Mouse (Mus musculus) thymus, postnatal 0 days (tissue): ENCODE measurements at regions not wholly inside any gene's neighbourhood (a gene's known extent, or its start where the extent isn't known, plus 50 kb on each side); places are given as distances from the start of the nearest gene placed in this dataset.

Experiments used
- DNase-seq: peaks from one replicate; pipeline ENCODE4 v3.0.0-alpha.2; 2015; ENCODE audit warnings: low spot score

DNA sequence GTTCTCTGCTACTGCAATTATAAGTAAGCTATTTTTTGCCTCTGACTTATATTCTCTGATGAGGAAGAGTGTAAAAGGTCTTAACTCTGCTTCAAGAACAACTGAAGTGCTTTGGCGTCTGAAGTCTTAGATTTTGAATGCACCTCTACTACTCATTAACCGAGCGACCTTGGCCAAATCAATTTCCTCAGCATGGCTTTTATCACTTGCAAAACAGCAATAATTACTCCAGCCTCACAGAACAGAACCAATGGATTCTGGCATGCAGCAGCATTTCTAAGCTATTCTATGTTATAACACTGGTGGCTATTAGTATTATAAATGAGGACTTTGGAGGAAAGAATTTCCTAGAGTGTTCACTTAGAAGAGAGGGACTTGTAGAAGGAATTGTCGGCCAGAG lies 462.9 kb upstream of the Cited2 start:
- no peak for DNase-seq

DNA sequence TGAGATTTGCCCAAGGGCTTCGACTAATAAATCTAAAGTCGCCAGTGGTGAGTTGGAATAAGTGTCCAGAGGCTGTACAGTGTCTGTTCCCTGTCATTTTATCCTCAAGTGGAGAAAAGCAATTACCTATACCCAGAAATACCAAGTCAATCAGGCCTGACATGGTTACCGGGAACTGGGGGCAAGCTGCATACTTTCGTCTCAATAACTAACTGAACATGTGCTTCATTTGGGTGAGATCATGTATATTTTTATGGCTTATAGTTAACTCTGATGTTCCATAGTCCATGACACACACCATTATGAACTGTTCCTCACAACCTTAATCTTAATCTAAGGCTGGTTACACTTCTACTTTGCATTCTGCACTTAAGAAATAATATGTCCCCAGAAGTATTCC lies 462.4 kb upstream of the Cited2 start:
- no peak for DNase-seq

DNA sequence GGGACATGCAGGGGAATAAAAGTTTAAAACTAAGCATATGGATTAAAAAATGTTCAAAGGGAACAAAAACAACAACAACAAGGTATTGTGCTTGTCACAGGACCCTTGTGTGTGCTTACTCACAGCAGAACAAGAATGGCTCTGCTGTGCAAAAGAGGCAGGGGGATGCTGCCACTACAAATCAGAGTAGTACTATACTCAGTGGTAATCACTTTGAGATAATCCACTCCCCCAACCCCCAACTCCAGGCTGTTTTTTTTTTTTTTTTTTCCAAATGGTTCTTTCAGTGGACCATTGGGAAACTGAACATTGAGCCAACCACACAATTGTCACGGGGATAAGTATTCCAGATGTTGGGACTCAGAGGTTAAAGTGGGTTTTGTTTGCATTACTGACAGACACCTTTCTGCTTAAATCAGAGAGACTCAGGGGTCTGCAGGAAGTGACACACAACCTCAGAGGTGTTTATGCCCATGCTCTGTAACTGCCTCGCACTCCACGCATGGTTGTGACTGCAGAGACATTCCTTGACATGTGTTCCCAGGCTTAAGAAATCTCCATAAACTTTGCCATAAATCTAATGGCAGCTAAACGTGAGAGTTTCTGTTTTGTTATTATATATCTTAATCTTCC lies 461.7 kb upstream of the Cited2 start:
- DNase-seq: no peak

DNA sequence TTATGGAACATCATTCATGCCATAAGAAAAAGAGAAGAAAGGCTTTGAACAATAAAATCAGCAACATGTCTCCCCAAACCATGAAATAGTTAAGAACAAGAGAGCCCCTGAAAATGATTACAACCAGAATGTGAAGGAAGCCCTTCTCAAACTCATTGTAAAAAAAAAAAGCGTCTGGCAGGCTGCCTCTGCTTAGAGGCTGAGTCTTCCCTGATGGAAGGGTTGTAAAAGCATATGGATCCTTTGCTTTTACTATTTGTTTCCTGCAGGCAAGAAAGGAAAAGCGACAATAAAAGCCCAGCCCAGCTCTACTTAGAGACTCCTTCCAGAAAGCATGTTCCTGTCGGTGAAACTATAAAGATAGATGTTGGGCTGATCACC lies 461.2 kb upstream of the Cited2 start:
- no peak for DNase-seq

DNA sequence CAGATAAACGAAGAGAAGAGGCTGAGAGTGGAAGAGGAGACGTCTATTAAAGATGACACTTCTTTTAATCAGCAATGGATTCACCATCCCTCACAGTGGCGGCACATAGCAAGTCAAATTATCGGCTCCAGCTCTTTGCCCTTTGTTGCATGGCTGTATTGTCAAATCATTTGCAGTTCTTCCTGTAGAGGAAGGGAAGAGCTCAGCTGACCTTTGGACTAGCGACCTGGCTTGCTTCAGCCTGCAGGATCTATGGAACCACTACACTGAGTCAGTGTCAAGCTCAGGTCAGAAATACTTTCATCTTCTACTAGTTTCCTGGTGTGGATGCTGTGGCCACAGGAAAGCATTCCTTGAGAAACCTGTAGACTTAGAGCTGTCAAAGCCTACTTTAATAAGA lies 450.4 kb upstream of the Cited2 start:
- no peak for DNase-seq

DNA sequence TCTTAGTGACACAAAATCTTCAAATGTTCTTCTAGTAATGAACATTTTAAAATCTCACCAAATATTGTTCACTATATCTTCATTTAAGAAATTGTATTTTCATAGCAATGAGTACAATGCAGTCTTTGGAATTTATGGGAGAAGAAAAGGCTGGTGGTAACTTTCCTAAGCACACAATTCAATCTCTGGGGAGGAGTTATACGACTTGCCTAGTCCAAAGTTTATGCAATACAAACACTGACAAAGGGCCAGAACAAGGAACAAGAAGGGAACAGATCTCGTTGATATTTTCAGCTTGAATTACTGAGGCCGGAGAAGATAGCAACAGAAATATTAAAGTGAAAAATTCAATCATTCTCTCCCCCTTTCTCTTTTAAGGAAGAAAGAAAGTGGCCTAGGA lies 449.2 kb upstream of the Cited2 start:
- no peak for DNase-seq

DNA sequence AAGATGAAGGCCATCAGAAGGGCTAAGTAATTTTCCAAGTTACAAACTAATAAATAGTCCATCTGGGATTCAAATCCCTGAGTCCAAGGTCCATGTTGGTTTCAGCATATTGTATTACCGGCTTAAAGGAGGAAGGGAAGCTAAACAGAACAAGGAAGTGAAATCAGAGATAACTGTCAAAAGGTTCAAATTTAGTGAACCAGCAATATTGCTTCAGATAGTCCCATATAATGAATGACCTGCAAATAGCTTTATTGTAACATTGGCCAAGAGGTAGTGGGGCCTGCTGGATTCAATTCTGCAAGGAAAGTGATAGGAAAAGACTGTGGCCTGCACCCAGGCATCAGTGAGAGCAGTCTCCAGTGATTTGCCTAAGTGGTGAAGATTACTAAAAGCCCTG lies 447.8 kb upstream of the Cited2 start:
- DNase-seq: no peak

DNA sequence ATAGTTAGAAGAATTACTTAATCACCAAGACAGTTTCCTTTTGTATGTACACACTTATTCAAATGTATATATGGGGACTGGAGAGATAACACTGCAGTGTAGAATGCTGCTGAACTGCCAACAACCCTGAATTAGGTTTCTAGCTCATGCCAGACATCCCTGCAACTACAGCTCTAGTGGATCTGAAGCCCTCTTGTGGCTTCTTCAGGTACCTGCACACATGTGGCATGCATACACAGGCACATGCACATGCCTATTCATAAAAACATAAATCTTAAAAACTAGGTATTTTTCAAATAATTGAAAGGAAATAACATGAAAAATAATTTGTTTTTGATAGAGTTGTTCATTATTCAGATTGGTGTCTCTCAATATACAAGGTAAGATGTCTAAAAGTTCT lies 445.1 kb upstream of the Cited2 start:
- no peak for DNase-seq

DNA sequence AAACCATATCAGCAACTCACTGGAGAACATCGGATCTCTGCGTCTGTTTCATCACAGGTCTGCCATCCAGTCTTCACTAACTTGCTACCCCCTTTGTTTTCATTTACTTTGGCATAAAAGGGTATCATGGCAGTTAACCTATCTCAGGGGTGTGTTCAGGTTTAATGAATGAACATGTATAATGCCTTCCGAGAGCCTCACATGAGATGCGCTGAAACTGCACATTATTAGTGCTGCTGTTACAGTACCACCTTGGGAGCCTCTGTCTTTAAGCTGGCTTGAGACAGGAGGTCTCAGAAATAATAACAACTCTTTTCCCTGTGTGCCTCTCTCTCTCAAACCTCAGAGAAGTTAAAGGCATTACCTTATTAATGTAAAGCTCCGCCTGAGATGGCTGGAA lies 438.2 kb upstream of the Cited2 start:
- DNase-seq: no peak

DNA sequence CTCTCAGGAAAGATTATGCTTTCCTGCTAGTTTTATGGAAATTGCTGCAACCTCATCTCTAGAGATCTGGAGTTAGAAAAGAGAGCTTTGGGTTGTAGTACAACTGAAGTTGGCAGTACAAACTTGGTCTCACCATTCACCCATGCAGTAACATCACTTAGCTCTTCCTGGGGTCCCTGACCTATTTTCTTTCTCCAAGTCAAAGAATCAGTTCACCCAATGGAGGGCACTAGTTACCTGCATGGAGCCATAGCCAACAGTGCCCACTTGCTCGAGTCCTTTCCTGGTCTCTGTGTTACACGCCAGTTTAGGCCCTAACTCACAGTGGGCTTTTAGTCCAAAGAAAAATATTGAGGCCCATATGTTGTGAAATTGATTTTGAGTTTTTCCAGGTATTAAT lies 435.9 kb upstream of the Cited2 start:
- no peak for DNase-seq

DNA sequence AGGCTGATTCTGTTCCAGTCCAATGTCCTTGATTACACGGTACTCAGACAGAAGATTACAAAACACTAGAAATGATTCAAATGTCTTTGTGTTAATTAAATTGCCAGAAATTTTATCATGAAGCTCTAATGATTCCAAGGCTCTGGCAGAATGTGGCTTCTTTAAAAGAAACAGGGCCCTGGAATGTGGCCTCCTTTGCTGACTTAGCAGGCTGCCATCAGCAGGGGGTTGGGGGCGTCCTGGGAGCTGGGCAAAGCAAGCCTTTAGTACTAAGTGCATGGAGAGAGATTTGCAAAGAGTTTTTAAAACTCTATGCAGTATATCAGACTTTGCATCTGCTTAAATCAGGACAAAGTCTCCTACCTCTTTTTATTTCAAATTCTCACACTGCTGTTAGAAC lies 434.8 kb upstream of the Cited2 start:
- DNase-seq: no peak

DNA sequence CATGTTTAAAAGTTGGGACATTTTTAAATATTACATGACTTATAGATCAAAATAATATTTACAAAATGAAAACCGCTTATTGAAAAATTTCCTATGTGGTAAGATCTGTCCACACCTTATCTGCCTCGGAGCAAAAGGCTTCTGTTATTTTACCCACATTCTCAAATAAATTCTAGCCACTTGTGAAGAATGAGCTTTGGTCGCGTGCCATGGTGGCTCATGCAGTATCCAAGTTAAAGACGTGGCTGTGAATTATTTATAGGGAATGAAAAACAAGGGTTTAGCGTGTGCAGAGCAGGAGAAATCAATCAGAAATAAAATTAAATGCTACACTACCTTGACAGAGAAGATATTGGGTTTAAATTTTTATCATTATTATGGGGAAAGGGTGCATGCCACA lies 430.7 kb upstream of the Cited2 start:
- DNase-seq: no peak

DNA sequence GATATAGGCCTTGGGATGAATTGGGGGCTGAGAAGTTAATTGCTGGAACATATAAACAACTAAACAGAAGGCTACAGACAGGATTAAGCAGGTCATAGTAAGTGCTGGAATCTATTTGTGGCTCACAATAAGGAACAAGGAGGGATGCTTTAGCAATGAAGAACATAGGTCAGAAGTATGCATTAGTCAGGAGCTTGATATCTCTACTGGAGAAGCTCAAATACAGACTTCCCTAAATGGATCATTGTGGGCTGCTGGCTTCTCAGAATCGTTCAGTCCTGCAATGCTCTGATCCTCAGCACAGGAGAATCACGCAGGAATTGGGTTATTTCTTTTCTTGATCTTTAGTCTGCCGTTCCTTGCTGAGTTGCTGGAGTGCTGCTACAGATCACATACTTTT lies 428.6 kb upstream of the Cited2 start:
- no peak for DNase-seq

DNA sequence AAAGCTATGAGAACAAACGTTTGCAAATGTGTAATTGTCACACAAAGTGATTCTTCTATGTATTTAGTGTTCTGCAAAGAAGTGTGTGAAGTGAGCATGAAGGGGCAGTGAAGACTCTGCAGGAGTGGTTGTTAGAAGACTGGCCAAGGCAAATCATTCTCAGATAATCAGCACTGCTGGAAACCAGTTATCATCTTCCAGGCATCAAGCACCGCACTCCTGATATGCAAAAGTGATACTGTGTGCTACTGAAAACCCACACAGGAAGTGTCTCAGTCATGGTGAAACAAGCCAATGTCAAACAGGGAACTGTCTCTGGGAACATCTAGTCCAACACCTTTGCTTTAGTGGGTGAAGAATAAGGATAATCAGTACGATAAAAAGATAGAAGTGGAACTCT lies 427.9 kb upstream of the Cited2 start:
- no peak for DNase-seq

DNA sequence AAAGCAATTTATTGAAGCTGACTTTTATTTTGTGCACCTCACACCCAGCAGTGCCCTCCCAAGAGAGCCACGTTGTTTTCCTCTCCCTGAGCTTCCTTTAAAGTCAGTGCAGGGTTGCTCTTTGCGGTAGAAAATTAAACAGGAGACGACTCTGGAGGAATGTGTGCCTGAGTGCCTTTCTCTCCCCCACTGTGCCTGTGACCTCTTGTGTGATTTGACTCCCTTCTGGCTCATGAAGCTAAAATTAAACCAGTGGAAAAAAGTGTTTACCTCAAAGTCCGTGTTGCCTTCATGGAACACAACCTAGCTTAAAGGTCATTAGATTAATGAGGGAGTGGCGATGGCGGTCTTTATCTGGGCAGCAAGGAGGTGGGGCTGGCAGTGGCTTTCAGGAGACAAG lies 423.4 kb upstream of the Cited2 start:
- no peak for DNase-seq

DNA sequence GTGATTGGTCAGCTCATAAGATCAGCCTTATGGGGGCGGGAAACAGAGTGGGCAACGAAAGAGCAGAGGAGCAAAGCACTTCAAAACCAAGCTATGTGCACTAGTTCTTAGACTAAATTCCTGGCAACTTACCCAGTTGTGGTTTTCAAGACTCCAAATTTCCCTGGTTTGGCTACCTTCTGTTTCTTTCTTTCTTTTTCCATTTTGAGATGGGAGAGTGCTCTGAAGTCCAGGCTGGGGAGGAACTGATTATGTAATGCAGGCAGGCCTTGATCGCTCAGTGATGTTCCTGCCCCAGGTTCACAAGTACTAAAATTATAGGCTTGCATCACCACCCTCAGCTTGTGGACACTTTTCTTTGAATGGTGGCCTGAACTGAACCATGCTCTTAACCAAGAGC lies 396.3 kb upstream of the Cited2 start:
- no peak for DNase-seq

DNA sequence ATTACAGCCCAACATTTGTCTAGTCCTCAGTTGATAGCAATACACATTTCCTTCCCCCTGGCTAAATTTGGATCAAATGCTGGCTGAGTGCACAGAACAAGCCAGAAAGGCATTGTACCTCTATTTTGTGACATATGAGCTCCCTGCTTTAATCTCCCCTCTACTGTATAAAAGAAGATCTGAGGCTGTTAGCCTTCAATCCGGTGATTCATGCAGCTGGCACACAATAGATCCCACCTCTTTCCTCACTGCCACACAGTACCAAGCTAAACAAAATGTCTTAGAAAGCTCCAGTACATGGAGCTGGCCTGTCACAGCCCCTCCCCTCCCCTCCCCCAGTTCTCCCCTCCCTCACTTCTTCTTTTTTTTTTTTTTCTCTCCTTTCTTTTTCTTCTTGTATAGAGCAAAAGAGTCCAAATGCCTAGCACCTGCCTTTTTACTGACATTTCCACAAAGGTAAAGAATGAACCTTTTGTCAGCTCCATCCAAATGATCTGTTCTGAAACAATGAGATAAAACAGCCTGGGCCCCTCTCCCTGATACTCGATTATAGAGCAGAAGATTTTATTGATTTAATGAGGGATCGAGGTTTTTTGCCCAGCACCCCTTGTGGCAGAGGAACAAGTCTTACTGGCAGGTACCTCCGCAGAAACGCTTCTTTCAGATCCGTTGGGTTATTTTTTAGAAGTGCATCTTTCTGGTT lies 392.0 kb upstream of the Cited2 start:
- DNase-seq: no peak

DNA sequence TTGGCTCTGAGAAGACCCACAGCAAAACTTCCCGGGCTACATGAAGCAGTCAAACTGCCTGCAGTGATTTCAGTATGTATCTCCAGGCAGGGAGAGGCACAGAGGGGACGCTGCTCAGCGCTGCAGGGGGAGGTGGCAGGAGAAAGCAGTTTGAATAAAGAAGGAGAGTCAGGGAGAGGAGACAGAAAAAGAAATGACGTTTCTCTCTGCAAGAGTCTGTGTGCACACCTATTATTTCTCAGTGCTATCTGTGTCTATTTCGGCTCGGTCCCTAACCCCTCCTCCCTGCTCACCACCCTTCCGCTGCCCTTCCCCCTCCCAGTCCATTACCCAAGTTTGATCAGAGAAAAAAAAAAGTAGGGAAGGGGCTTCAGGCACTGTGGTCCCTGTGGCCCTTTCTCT lies 391.4 kb upstream of the Cited2 start:
- DNase-seq: no peak

DNA sequence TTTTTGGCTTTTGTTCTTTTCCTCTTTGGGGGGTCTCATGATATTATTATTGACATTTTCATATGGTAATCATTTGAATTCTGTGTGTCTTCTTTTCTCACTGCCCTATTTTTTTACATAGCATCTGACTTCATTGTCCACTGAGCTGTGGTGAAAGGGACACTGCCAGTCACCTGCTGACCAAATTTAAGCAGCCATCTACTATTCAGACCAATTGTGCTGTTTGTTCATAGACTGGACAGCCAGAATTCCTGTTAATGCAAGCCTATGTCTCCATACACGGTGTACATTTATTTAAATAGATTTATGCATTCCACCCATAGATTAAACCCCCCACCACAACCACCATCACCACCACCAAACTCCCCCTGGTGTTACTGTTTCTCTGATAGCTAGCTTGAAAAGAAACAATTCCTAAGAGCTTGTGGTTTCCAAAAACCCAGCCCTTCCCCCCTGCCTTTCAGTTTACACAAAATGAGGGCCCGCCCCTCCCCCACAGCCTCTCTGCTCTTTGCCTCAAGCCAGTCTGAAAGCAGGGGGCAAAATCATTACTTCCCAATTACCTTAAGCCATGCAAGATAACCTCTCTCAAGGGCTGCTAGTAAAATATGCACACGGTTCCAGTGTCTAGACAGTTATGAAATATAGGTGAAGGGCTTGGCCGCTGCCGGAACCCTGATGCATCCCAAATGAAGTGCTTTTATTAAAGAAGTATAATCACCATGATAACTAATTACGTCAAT lies 390.8 kb upstream of the Cited2 start:
- no peak for DNase-seq

DNA sequence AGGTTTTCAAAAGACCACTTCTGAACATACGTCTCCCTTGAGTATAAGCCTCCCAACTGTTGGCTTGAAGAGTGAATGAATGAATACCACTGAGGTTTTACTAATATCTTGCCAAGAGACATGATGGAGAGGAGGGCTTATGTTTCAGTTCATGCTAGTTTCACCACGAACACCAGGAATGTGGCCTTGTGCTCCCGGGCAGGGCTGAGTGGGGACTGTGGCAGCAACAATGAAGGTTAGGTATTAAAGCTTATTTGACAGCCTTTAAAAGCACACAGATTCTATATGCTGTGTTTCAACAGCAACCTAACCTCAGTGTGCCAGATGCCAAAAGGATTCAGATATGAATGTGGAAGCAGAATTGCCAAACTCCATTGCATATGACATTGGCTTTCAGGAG lies 390.0 kb upstream of the Cited2 start:
- DNase-seq: no peak

DNA sequence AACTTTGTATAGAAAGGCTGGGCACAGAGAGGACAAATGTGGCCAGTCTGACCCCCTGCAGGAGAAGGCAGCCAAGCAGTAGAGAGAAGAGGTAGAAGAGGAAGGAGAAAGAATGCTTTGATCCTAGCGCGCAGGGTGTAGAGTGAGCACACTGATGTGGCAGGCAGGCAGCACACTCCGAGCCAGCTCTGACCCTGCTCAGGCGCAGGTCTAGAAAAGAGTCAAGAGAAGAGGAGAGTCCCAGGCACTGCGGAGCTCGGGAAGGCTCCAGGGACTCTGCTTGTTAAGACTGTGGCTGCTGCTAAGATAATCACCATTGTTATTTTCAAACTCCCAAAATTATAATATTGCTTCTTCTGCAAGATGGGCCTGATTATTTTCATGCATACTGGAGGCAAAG lies 389.3 kb upstream of the Cited2 start:
- DNase-seq: no peak

DNA sequence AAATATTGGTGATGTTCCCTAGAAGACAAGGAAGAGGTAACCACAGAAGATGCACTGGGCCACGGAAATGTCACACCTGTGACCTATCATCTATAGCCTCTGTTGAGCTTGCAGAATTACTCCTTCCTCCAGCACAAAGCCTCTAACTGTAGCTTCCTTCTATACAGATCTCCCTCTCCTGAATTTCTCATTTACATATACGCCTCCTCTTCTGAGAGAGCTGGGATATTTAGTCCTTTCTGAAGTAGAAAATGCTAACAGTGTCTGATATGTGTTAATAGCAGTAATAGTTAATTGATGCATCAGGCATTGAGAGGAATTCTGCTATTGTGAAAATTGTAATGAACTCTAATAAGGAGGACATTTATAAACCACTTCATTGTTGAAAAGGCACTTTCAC lies 385.8 kb upstream of the Cited2 start:
- DNase-seq: no peak

DNA sequence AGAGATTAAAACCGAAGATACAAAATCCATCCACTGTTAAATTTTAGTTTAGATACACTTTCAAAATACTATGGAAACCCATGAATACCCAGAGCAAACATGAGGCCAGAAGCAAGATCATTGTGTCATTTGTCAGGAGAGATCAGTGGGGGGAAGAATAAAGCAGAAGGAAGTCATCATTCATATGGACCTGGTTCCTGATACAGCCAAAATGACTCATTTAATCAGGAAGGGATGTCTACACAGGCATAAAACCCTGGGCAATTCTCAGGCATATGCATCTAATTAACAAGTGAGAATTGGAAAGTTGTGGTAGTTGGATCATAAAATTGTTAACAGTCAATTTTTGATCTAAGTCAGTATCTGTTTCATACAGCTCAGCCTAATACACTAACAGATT lies 379.2 kb upstream of the Cited2 start:
- no peak for DNase-seq
